Mouse (Mus musculus): ENCODE data around the gene Olfr1000. TPM values are rescaled to one million over a fixed set of nuclear protein-coding genes. Genes with fewer than 3 reads are reported as not detected.
"Not testable (repeated sequence)": the region's sequence is repeated elsewhere in the genome, so short reads cannot be mapped to it uniquely, and the experiment has no call there.

Gene Olfr1000
- polyA plus RNA-seq (2017; shearing (Covaris generic)): not detected

DNA sequence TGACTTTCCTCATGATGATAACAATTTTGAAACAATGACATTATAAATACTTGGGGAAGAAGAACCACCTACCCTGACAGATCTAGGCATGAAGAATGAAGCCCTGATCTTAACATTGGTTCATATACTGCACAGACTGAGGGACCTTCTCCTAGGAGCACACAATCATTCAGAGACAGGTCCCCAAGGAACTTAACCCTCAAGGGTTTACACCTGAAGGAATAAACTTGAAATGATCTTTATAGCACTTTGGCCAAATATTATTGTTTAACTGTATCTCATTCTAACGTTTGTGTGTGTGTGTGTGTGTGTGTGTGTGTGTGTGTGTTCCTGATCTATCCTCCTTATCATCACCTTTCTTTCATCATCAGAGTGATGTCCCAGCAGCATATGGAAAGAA lies at the start of gene Olfr1000:
Gene Olfr1000, minus strand, starts transcription at position 101 of the 400 bp plus-strand sequence.
- no peak for ATAC-seq

- no peak for ATAC-seq
Measured at GRCm38 (mm10) chr2:85650604-85651003, 38.9 kb upstream of the Olfr1000 start, which contains the start of gene Olfr1002. TSS of gene Olfr1002 (minus strand) at chr2:85650704.

GRCm38 (mm10) chr2:85588648-85589047 lies 23.1 kb downstream of the Olfr1000 start, which contains the start of gene Olfr998:
TSS of gene Olfr998 (plus strand) at chr2:85588948.
- not testable (repeated sequence) for ATAC-seq

- ATAC-seq: no peak
Measured at GRCm38 (mm10) chr2:85578915-85579314, 32.8 kb downstream of the Olfr1000 start, which contains the start of gene Olfr996. TSS of gene Olfr996 (plus strand) at chr2:85579215.

DNA sequence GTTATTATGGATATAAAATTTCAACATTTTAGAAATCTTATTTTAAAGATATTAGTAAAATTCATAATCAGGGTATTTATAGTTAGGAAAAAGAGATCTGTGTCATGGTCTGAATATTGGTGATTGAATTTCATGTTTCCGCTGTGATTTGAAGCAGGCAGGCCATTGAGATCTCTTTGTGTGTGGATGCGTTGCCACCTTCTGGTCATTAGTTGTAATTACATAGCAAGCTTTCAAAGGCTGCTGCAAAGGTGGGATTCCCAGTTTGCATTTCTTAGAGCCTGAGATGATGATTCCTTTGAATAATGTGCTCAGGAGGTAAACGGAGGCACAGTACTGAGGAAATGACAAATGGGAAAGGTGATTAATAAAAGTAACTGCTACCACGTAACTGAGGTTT lies 50.5 kb downstream of the Olfr1000 start:
- ATAC-seq: no peak

DNA sequence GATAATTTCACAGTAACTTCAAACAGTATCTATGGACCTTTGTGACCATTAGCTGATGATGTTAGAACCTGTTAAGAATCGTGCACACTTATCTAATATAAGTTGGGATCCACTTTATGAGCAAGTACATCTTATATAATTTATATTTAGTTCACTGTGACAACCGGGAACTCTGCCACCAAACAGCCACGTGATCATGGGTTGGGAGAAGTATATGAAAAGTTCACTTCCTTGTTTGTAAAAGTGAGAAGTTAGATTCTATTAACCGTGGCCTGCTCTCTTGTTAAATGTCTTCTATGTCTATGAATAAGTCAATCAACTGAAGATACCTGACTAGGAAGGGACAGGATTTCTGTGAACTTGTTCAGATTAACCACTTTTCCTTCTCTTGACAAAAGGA lies 51.5 kb downstream of the Olfr1000 start:
- ATAC-seq: no peak

Other genes starting within 250 kb of the Olfr1000 start
- gene Olfr988, start 248.7 kb downstream of the Olfr1000 start, polyA plus RNA-seq (2017; shearing (Covaris generic)): not detected
- gene Olfr992, start 202.4 kb downstream of the Olfr1000 start, polyA plus RNA-seq (2017; shearing (Covaris generic)): not detected
- gene Olfr993, start 197.0 kb downstream of the Olfr1000 start, polyA plus RNA-seq (2017; shearing (Covaris generic)): not detected
- gene Olfr994, start 175.5 kb downstream of the Olfr1000 start, polyA plus RNA-seq (2017; shearing (Covaris generic)): not detected
- not detected for gene Olfr995, start 168.3 kb downstream of the Olfr1000 start, polyA plus RNA-seq (2017; shearing (Covaris generic))
- gene 4833423E24Rik, start 92.9 kb downstream of the Olfr1000 start, polyA plus RNA-seq (2017; shearing (Covaris generic)): not detected
- not detected for gene Olfr996, start 32.7 kb downstream of the Olfr1000 start, polyA plus RNA-seq (2017; shearing (Covaris generic))
- gene Olfr998, start 23.0 kb downstream of the Olfr1000 start, polyA plus RNA-seq (2017; shearing (Covaris generic)): not detected
- gene Olfr1002, start 38.8 kb upstream of the Olfr1000 start, polyA plus RNA-seq (2017; shearing (Covaris generic)): not detected
- gene Olfr154, start 52.6 kb upstream of the Olfr1000 start, polyA plus RNA-seq (2017; shearing (Covaris generic)): not detected
- not detected for gene Olfr1006, start 66.9 kb upstream of the Olfr1000 start, polyA plus RNA-seq (2017; shearing (Covaris generic))
- gene Olfr1008, start 77.5 kb upstream of the Olfr1000 start, polyA plus RNA-seq (2017; shearing (Covaris generic)): not detected
- not detected for gene Olfr1009, start 103.5 kb upstream of the Olfr1000 start, polyA plus RNA-seq (2017; shearing (Covaris generic))
- not detected for gene Olfr1012, start 150.9 kb upstream of the Olfr1000 start, polyA plus RNA-seq (2017; shearing (Covaris generic))
- not detected for gene Olfr1013, start 155.2 kb upstream of the Olfr1000 start, polyA plus RNA-seq (2017; shearing (Covaris generic))
- not detected for gene Olfr1014, start 160.8 kb upstream of the Olfr1000 start, polyA plus RNA-seq (2017; shearing (Covaris generic))
- not detected for gene Olfr1015, start 170.1 kb upstream of the Olfr1000 start, polyA plus RNA-seq (2017; shearing (Covaris generic))
- gene Olfr1016, start 190.6 kb upstream of the Olfr1000 start, polyA plus RNA-seq (2017; shearing (Covaris generic)): not detected
- not detected for gene Olfr1018, start 206.6 kb upstream of the Olfr1000 start, polyA plus RNA-seq (2017; shearing (Covaris generic))
- not detected for gene Olfr1019, start 233.6 kb upstream of the Olfr1000 start, polyA plus RNA-seq (2017; shearing (Covaris generic))
- gene Olfr1020, start 235.1 kb upstream of the Olfr1000 start, polyA plus RNA-seq (2017; shearing (Covaris generic)): not detected

Data from CD4-positive, CD25-positive, alpha-beta regulatory T cell, adult 4 months (primary cell).